In the genomic region with DNA sequence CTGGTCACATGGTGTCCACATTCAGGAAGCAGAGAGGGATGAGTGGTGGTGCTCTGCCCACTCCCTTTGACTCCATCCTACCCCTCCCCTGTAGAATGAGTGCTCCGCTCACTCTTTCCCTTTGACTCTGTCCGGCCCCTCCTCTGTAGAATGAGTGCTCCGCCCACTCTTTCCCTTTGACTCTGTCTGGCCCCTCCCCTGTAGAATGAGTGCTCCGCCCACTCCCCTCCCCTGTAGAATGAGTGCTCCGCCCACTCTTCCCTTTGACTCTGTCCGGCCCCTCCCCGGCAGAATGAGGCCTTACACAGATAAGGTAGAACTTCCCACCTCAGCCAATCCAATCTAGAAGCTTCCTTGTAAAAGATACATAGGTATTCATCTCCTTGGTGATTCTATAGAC, we compare ENCODE assay signal across 16 mouse cellular contexts.
DNase-seq lines count a peak whose midpoint lies in the region; ATAC-seq and TF ChIP-seq lines count a peak whose summit lies in the region.
"Had no signal": no experiment of that assay in that cellular context is flagged by ENCODE, and none has a peak within 500 bp of the region (broad histone marks: within the 10 kb centered on the region; RNA-seq: fewer than 3 reads in every experiment).

No protein-coding gene starts in this region.

- ATAC-seq in heart, embryonic 11.5 days (replicated peaks; ENCODE audit: insufficient number of reproducible peaks, low FRiP score, low TSS enrichment): peak; percentile 50; the same call in 1 of the 2 replicates
- ATAC-seq in intestine, embryonic 15.5 days: peak; percentile 46; the same call in 1 of the 2 replicates
- ATAC-seq in megakaryocyte, adult 5-6 weeks (ENCODE audit: poor library complexity, severe bottlenecking): peak; percentile 44
- ATAC-seq: hindbrain, postnatal 0 days; lung, postnatal 0 days; midbrain, embryonic 13.5 days had no signal

- in situ Hi-C loops in ES-E14 (cut with MboI; ENCODE audit: low sequenced_read_pairs in 2 of 2, unreplicated experiment in 2 of 2): no loop called here

- H3K4me3 ChIP-seq in heart, embryonic 11.5 days (ENCODE audit: low read depth, low read length): no peak overlapping the region
- H3K4me3 ChIP-seq in ES-E14 (ENCODE audit: insufficient read depth in 1 of 2, low read depth in 1 of 2, low read length in 2 of 2, poor library complexity in 1 of 2, severe bottlenecking in 1 of 2): no peak overlapping the region
- H3K4me3 ChIP-seq in intestine, embryonic 15.5 days (replicated peaks): no peak overlapping the region
- H3K4me3 ChIP-seq: gastrocnemius, adult 2 months; limb, embryonic 10.5 days; midbrain, embryonic 13.5 days had no signal

- H3K27ac ChIP-seq in heart, embryonic 11.5 days (ENCODE audit: low read depth, low read length): no peak overlapping the region
- H3K27ac ChIP-seq in ES-E14 (ENCODE audit: insufficient read depth, low read depth, low read length, poor library complexity, severe bottlenecking): no peak overlapping the region
- no peak overlapping the region for H3K27ac ChIP-seq in intestine, embryonic 15.5 days
- H3K27ac ChIP-seq: gastrocnemius, adult 2 months; hindbrain, postnatal 0 days; limb, embryonic 10.5 days; midbrain, embryonic 13.5 days had no signal

- H3K4me1 ChIP-seq in heart, embryonic 11.5 days (ENCODE audit: control insufficient read depth, insufficient read depth, low read length): peaks cover 17% of the 10 kb centered on the region
- peaks cover 0 to 3% of the 10 kb centered on the region in 2 experiments; a peak in 1 of 4 replicates for H3K4me1 ChIP-seq in ES-E14 (ENCODE audit: control insufficient read depth in 2 of 2, insufficient read depth in 2 of 2, low read length in 2 of 2, poor library complexity in 1 of 2)
- H3K4me1 ChIP-seq in intestine, embryonic 15.5 days (replicated peaks): peaks cover 9% of the 10 kb centered on the region

- DNase-seq in heart, adult 11 months: no peak
- peak; percentile 85 for DNase-seq in ES-E14 (ENCODE audit: low read depth, low spot score)
- DNase-seq in left cerebral cortex, adult 9 months (ENCODE audit: low spot score in 2 of 2): no peak
- no peak for DNase-seq in urinary bladder, postnatal 4 days (ENCODE audit: low spot score in 2 of 2)
- DNase-seq in cerebellum, postnatal 10 days: no peak
- DNase-seq: cerebellum, adult 9-10 months; gastrocnemius, adult 2 months; kidney, postnatal 10 days; layer of hippocampus, adult 9-11 months had no signal

- no peaks in the 10 kb centered on the region for H3K36me3 ChIP-seq in heart, embryonic 11.5 days (ENCODE audit: control insufficient read depth, insufficient read depth, low read length)
- H3K36me3 ChIP-seq in ES-E14 (ENCODE audit: control insufficient read depth, insufficient read depth, low read length, poor library complexity, severe bottlenecking): no peaks in the 10 kb centered on the region
- H3K36me3 ChIP-seq in intestine, embryonic 15.5 days: no peaks in the 10 kb centered on the region
- H3K36me3 ChIP-seq: limb, embryonic 10.5 days; midbrain, embryonic 13.5 days had no signal

- no peaks in the 10 kb centered on the region for H3K9me3 ChIP-seq in heart, embryonic 11.5 days (replicated peaks; ENCODE audit: control insufficient read depth, low read length)
- H3K9me3 ChIP-seq in ES-E14 (ENCODE audit: control insufficient read depth, insufficient read depth, low read depth, low read length): no peaks in the 10 kb centered on the region
- H3K9me3 ChIP-seq in intestine, embryonic 15.5 days: no peaks in the 10 kb centered on the region
- H3K9me3 ChIP-seq: limb, embryonic 10.5 days; midbrain, embryonic 13.5 days had no signal

- 81% methylated on average over 7 of the region's 7 CpGs for WGBS in heart, embryonic 11.5 days (ENCODE audit: insufficient replicate concordance)
- WGBS in intestine, embryonic 15.5 days: 93% methylated on average over 7 of the region's 7 CpGs

- H3K4me2 ChIP-seq in heart, embryonic 11.5 days: peak overlapping the region; percentile 38; the same call in 1 of the 2 replicates
- no peak overlapping the region for H3K4me2 ChIP-seq in intestine, embryonic 15.5 days (replicated peaks)
- H3K4me2 ChIP-seq: midbrain, embryonic 13.5 days had no signal

- H3K27me3 ChIP-seq in heart, embryonic 11.5 days (ENCODE audit: control insufficient read depth, insufficient read depth, low read length): no peaks in the 10 kb centered on the region
- H3K27me3 ChIP-seq in intestine, embryonic 15.5 days (replicated peaks): no peaks in the 10 kb centered on the region
- H3K27me3 ChIP-seq: midbrain, embryonic 13.5 days had no signal

- no peak overlapping the region for H3K9ac ChIP-seq in heart, embryonic 11.5 days (ENCODE audit: low read depth, low read length)
- no peak overlapping the region for H3K9ac ChIP-seq in ES-E14 (ENCODE audit: insufficient read depth, low read depth, low read length, poor library complexity, severe bottlenecking)
- H3K9ac ChIP-seq in intestine, embryonic 15.5 days: no peak overlapping the region
- H3K9ac ChIP-seq: midbrain, embryonic 13.5 days had no signal

TF ChIP-seq in ES-E14, 5 proteins besides CTCF, POLR2A, EP300 and RAD21:
- TF ChIP-seq ZNF384 (IDR thresholded peaks at IDR 0.05; ENCODE audit: low read depth, low read length) (no peak), MAFK (IDR thresholded peaks at IDR 0.05; ENCODE audit: insufficient read depth, low read depth, low read length) (no peak), HCFC1 (IDR thresholded peaks at IDR 0.05; ENCODE audit: borderline replicate concordance, insufficient read depth, low read length) (no peak), CHD2 (IDR thresholded peaks at IDR 0.05; ENCODE audit: low read depth, low read length) (no peak), ZC3H11A (IDR thresholded peaks at IDR 0.05; ENCODE audit: borderline replicate concordance, low read depth, low read length) (no peak)
